Comparison of ENCODE assay signal across 15 mouse cellular contexts in genomic region chr13:52652253-52652628, GRCm38 (mm10).
"Had no signal": no experiment of that assay in that cellular context is flagged by ENCODE, and none has a peak within 500 bp of the region (broad histone marks: within the 10 kb centered on the region; RNA-seq: fewer than 3 reads in every experiment).

No protein-coding gene starts in this region.

- H3K27me3 ChIP-seq: neural tube, embryonic 12.5 days had no signal

- H3K27ac ChIP-seq: liver, embryonic 13.5 days; lung, embryonic 15.5 days; macrophage; midbrain, embryonic 13.5 days; neural tube, embryonic 12.5 days had no signal

- H3K4me1 ChIP-seq: liver, embryonic 13.5 days; lung, embryonic 15.5 days had no signal

- H3K36me3 ChIP-seq: liver, embryonic 13.5 days; lung, embryonic 15.5 days; midbrain, embryonic 13.5 days; neural tube, embryonic 12.5 days had no signal

- H3K9me3 ChIP-seq: liver, embryonic 13.5 days; lung, embryonic 15.5 days; midbrain, embryonic 13.5 days; neural tube, embryonic 12.5 days had no signal

- H3K9ac ChIP-seq: liver, embryonic 13.5 days; liver, postnatal 0 days; lung, embryonic 15.5 days; midbrain, embryonic 13.5 days; neural tube, embryonic 12.5 days had no signal

- ATAC-seq: hindbrain, embryonic 16.5 days; inflammation-experienced regulatory T-cells, adult 6 months; liver, postnatal 0 days; midbrain, embryonic 13.5 days had no signal

- DNase-seq: kidney, adult 8-10 months; kidney, postnatal 14 days; liver; liver, embryonic 13.5 days; liver, postnatal 0 days; lung, postnatal 14 days; thymus, adult 18-20 months; thymus, postnatal 14 days had no signal

- H3K4me2 ChIP-seq: liver, embryonic 13.5 days; lung, embryonic 15.5 days; midbrain, embryonic 13.5 days; neural tube, embryonic 12.5 days had no signal

- H3K4me3 ChIP-seq: liver, embryonic 13.5 days; lung, embryonic 15.5 days; megakaryocyte, embryonic 14.5 days; midbrain, embryonic 13.5 days; neural tube, embryonic 12.5 days had no signal
